ENCODE assay signal across 8 mouse cellular contexts in the genomic region with DNA sequence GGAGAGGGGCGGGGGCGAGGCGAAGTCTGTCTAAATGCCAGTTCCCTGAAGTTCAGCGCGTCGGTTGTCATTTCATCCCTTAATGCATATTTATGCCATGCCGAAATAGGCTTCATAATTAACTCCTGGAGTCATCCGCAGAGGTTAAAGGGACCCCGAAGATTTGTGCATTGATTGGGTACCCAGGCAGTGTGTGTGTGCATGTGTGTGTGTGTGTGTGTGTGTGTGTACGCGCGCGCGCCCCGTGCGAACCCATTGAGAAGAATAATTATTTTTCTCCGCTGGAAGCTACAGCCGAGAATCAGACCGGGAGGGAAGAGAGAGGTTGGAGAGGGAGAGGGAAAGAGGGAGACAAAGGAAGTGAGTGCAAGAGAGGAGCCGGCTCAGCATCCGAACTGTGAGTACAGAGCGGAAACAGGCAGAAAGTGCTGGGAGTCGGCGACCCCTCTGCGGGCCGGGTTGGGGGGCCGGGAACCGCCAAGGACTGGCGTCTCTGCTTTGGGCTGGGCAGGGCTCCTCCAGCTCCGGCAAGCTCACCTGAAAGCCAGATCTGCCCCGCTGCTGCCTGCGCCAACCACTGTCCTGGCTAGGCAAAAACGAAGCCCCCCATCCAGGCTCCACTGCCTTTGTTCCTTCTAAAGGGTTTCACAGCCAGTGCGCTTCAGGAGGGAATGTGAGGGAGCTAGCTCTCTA. TPM values are rescaled to one million over a fixed set of nuclear protein-coding genes. Genes with fewer than 3 reads are reported as not detected.
DNase-seq lines count a peak whose midpoint lies in the region; ATAC-seq and TF ChIP-seq lines count a peak whose summit lies in the region.

A gene (plus strand): TSS at position 339 of the 693 bp plus-strand sequence.
A gene (plus strand): TSS at position 365 of the 693 bp plus-strand sequence.

- H3K4me1 ChIP-seq in lung, embryonic 16.5 days (replicated peaks; ENCODE audit: control insufficient read depth, insufficient read depth, low read length): peaks cover 23% of the 10 kb centered on the region
- peaks cover 7% of the 10 kb centered on the region; the same call in 1 of the 2 replicates for H3K4me1 ChIP-seq in intestine, embryonic 14.5 days (replicated peaks; ENCODE audit: control insufficient read depth, insufficient read depth, low read length)
- H3K4me1 ChIP-seq in neural tube, embryonic 11.5 days (ENCODE audit: control insufficient read depth, insufficient read depth, low read length): peaks cover 24% of the 10 kb centered on the region
- H3K4me1 ChIP-seq in thymus, adult 2 months (replicated peaks; ENCODE audit: control insufficient read depth, insufficient read depth, low read length): peaks cover 3% of the 10 kb centered on the region; the same call in 1 of the 2 replicates

- peaks cover 47% of the 10 kb centered on the region for H3K27me3 ChIP-seq in lung, embryonic 16.5 days (ENCODE audit: control insufficient read depth, insufficient read depth, low read depth, low read length)
- peaks cover 69% of the 10 kb centered on the region for H3K27me3 ChIP-seq in intestine, embryonic 14.5 days (replicated peaks; ENCODE audit: control insufficient read depth, insufficient read depth, low read length)
- H3K27me3 ChIP-seq in neural tube, embryonic 11.5 days (ENCODE audit: control insufficient read depth, insufficient read depth, low read length): peaks cover 12% of the 10 kb centered on the region; the same call in 1 of the 2 replicates
- H3K27me3 ChIP-seq in thymus, adult 2 months (ENCODE audit: control insufficient read depth, insufficient read depth, low read length): peaks cover 14% of the 10 kb centered on the region; the same call in 1 of the 2 replicates

- under 1% methylated on average over 29 of the region's 34 CpGs for WGBS in lung, embryonic 16.5 days
- WGBS in intestine, embryonic 14.5 days: under 1% methylated on average over 34 of the region's 34 CpGs
- under 1% methylated on average over 34 of the region's 34 CpGs for WGBS in neural tube, embryonic 11.5 days
- WGBS in thymus, adult 2 months: 7% methylated on average over 34 of the region's 34 CpGs

- H3K36me3 ChIP-seq in lung, embryonic 16.5 days (ENCODE audit: control insufficient read depth, insufficient read depth, low read length): no peaks in the 10 kb centered on the region
- no peaks in the 10 kb centered on the region for H3K36me3 ChIP-seq in intestine, embryonic 14.5 days (ENCODE audit: control insufficient read depth, insufficient read depth, low read length)
- no peaks in the 10 kb centered on the region for H3K36me3 ChIP-seq in neural tube, embryonic 11.5 days (ENCODE audit: control insufficient read depth, insufficient read depth, low read length)
- H3K36me3 ChIP-seq in thymus, adult 2 months (ENCODE audit: control insufficient read depth, insufficient read depth, low read length): no peaks in the 10 kb centered on the region

- peak within 1 kb of the TSS; percentile 90 for H3K4me2 ChIP-seq in lung, embryonic 16.5 days (ENCODE audit: low read depth, low read length)
- peak within 1 kb of the TSS; percentile 96 for H3K4me2 ChIP-seq in intestine, embryonic 14.5 days (ENCODE audit: low read length)
- H3K4me2 ChIP-seq in neural tube, embryonic 11.5 days (ENCODE audit: low read depth): peak within 1 kb of the TSS; percentile 64

- H3K4me3 ChIP-seq in lung, embryonic 16.5 days (ENCODE audit: low read length): peak within 1 kb of the TSS; percentile 61
- peak within 1 kb of the TSS; percentile 56 for H3K4me3 ChIP-seq in intestine, embryonic 14.5 days (ENCODE audit: low read depth, low read length)
- peak within 1 kb of the TSS; percentile 53 for H3K4me3 ChIP-seq in neural tube, embryonic 11.5 days (ENCODE audit: low read depth, low read length)
- H3K4me3 ChIP-seq in thymus, adult 2 months (ENCODE audit: control insufficient read depth, insufficient read depth, low read length): no peak within 1 kb of the TSS

- H3K9ac ChIP-seq in lung, embryonic 16.5 days (ENCODE audit: low read length): peak within 1 kb of the TSS; percentile 62
- peak within 1 kb of the TSS; percentile 39 for H3K9ac ChIP-seq in intestine, embryonic 14.5 days (ENCODE audit: low read length)
- peak within 1 kb of the TSS; percentile 97 for H3K9ac ChIP-seq in neural tube, embryonic 11.5 days (ENCODE audit: low read length)

- peak within 1 kb of the TSS; percentile 83 for H3K27ac ChIP-seq in lung, embryonic 16.5 days (ENCODE audit: low read length)
- H3K27ac ChIP-seq in intestine, embryonic 14.5 days (ENCODE audit: low read depth): no peak within 1 kb of the TSS
- peak within 1 kb of the TSS; percentile 97 for H3K27ac ChIP-seq in neural tube, embryonic 11.5 days (ENCODE audit: low read depth, low read length)
- no peak within 1 kb of the TSS for H3K27ac ChIP-seq in thymus, adult 2 months (ENCODE audit: control insufficient read depth, insufficient read depth, low read length)

- H3K9me3 ChIP-seq in lung, embryonic 16.5 days (ENCODE audit: control insufficient read depth, low read length): no peaks in the 10 kb centered on the region
- no peaks in the 10 kb centered on the region for H3K9me3 ChIP-seq in intestine, embryonic 14.5 days (ENCODE audit: control insufficient read depth, low read length)
- H3K9me3 ChIP-seq in neural tube, embryonic 11.5 days (ENCODE audit: control insufficient read depth, low read length): no peaks in the 10 kb centered on the region

- peak; percentile 63 to 65 for DNase-seq in cerebellum, postnatal 10 days
- DNase-seq in cerebellum, adult 11 months: no peak
- DNase-seq in lung, postnatal 14 days: no peak
- no peak for DNase-seq in intestine, embryonic 14.5 days (ENCODE audit: low spot score)
- DNase-seq in neural tube, embryonic 11.5 days (ENCODE audit: low spot score): peak; percentile 54
- no peak for DNase-seq in adipocyte (ENCODE audit: low spot score)
- no peak for DNase-seq in thymus, adult 2 months

- TF ChIP-seq POLR2A in thymus, adult 2 months (IDR thresholded peaks at IDR 0.05; ENCODE audit: control insufficient read depth, extremely low read depth, insufficient read depth, low read length, poor library complexity): no peak

- ATAC-seq in lung, embryonic 16.5 days (ENCODE audit: low read depth): no peak
- ATAC-seq in intestine, embryonic 14.5 days (replicated peaks; ENCODE audit: low FRiP score, low TSS enrichment, low read depth): no peak
- ATAC-seq in neural tube, embryonic 11.5 days (ENCODE audit: insufficient read depth, low FRiP score, low TSS enrichment): peak; percentile 14

- no peak for TF ChIP-seq CTCF in thymus, adult 2 months (IDR thresholded peaks at IDR 0.05; ENCODE audit: borderline replicate concordance, control insufficient read depth, extremely low read depth, insufficient read depth, low read length, poor library complexity)

RNA-seq across cellular contexts. Expression of the first gene that starts in this region (rescaled TPM):
- polyA plus RNA-seq in lung, embryonic 16.5 days (2015; fragmentation: Nextera tagmentation; extraction: Ambion mirVana): 1.2 and 1.8 TPM in 2 replicates
- 0.27 and 0.52 TPM in 2 replicates for polyA plus RNA-seq in intestine, embryonic 14.5 days (2014; fragmentation: Nextera tagmentation; extraction: Ambion mirVana)
- polyA plus RNA-seq in neural tube, embryonic 11.5 days (2014; fragmentation: Nextera tagmentation; extraction: Ambion mirVana): 5.6 and 6.8 TPM in 2 replicates
- polyA plus RNA-seq in thymus, adult 2 months (2012; rRNA removed): not detected in 2 replicates

RNA-seq across cellular contexts. Expression of the second gene that starts in this region (rescaled TPM):
- 0.50 and 0.63 TPM in 2 replicates for polyA plus RNA-seq in lung, embryonic 16.5 days (2015; fragmentation: Nextera tagmentation; extraction: Ambion mirVana)
- 0.09 TPM in 1 of 2 replicates, not detected in the other for polyA plus RNA-seq in intestine, embryonic 14.5 days (2014; fragmentation: Nextera tagmentation; extraction: Ambion mirVana)
- 2.2 and 2.6 TPM in 2 replicates for polyA plus RNA-seq in neural tube, embryonic 11.5 days (2014; fragmentation: Nextera tagmentation; extraction: Ambion mirVana)
- 0.03 TPM in 1 of 2 replicates, not detected in the other for polyA plus RNA-seq in thymus, adult 2 months (2012; rRNA removed)

Comparison
In these comparisons a context has a peak if more than half of its experiments do, and no peak if none do; other contexts are left out.
1. DNase-seq: peak in cerebellum, postnatal 10 days (2 of 2) and neural tube, embryonic 11.5 days (single experiment); none in cerebellum, adult 11 months (single experiment), lung, postnatal 14 days (single experiment), intestine, embryonic 14.5 days (single experiment), adipocyte (single experiment) and thymus, adult 2 months (single experiment).
2. H3K27ac ChIP-seq: peak in lung, embryonic 16.5 days (single experiment) and neural tube, embryonic 11.5 days (single experiment); none in intestine, embryonic 14.5 days (single experiment) and thymus, adult 2 months (single experiment).
3. H3K9ac ChIP-seq: peak in every context shown above with its lines; median percentile 97 in neural tube, embryonic 11.5 days; 62 in lung, embryonic 16.5 days; 39 in intestine, embryonic 14.5 days.
4. Peak in every context shown above with its lines, with median percentiles within 50 percentile points of each other: H3K4me2 ChIP-seq.